Mouse (Mus musculus) lung, embryonic 16.5 days (tissue): Measurements from ENCODE around the gene Eloa. TPM values are rescaled to one million over a fixed set of nuclear protein-coding genes. Genes with fewer than 3 reads are reported as not detected.

Experiments used
- ATAC-seq: fragments of 200-750 bp; cut with Nextera tagmentation; 2 replicates; pipeline ENCODE4 v1.8.0; 2017; ENCODE audit warnings: low read depth, mild to moderate bottlenecking, moderate library complexity
- H3K27ac ChIP-seq: fragments of 300-500 bp; sonication (generic); 2 replicates; pipeline ENCODE4 v1.5.1; 2014; ENCODE audit warnings: mild to moderate bottlenecking, control low read depth, low read length
- H3K27me3 ChIP-seq: fragments of 300-500 bp; sonication (generic); 2 replicates; pipeline ENCODE4 v1.6.1; 2014; ENCODE audit warnings: low read depth, low read length, mixed read lengths; ENCODE audit not compliant: control insufficient read depth, insufficient read depth
- H3K36me3 ChIP-seq: fragments of 300-500 bp; sonication (generic); 2 replicates; pipeline ENCODE4 v1.6.1; 2014; ENCODE audit warnings: low read length; ENCODE audit not compliant: control insufficient read depth, insufficient read depth
- H3K4me1 ChIP-seq: fragments of 300-500 bp; sonication (generic); replicated peaks from 2 replicates; pipeline ENCODE4 v1.6.1; 2014; ENCODE audit warnings: low read length, mixed read lengths; ENCODE audit not compliant: control insufficient read depth, insufficient read depth
- H3K4me2 ChIP-seq: fragments of 300-500 bp; sonication (generic); 2 replicates; pipeline ENCODE4 v1.6.1; 2014; ENCODE audit warnings: low read depth, low read length, control low read depth
- H3K4me3 ChIP-seq: fragments of 300-500 bp; sonication (generic); 2 replicates; pipeline ENCODE4 v1.5.1; 2014; ENCODE audit warnings: mild to moderate bottlenecking, low read length, control low read depth
- H3K9ac ChIP-seq: fragments of 300-500 bp; sonication (generic); 2 replicates; pipeline ENCODE4 v1.6.1; 2014; ENCODE audit warnings: low read length, control low read depth
- H3K9me3 ChIP-seq: fragments of 300-500 bp; sonication (generic); 2 replicates; pipeline ENCODE4 v1.6.1; 2016; ENCODE audit warnings: low read length; ENCODE audit not compliant: control insufficient read depth
- WGBS: fragments of 180-500 bp; shearing (Covaris S2); extraction: QIAGEN DNeasy Blood & Tissue Kit; methylation state at CpG from one replicate; pipeline ENCODE4 v1.1.7; 2014; 5-methylcytosine and 5-hydroxymethylcytosine counted together
- polyA plus RNA-seq: library from polyadenylated mRNA; unstranded; fragments of >200 nt; fragmentation: Nextera tagmentation; extraction: Ambion mirVana; gene quantifications from 2 replicates; pipeline ENCODE4 v1.2.1, GENCODE M21; 2015

The Eloa gene
- polyA plus RNA-seq, 1 experiment from 2014 or later, result 41.0 TPM

GRCm38 (mm10) chr4:135954241-135954640, 67.3 kb downstream of the Eloa start:
- 11% methylated on average over 2 of the region's 2 CpGs for WGBS
- Histone ChIP-seq H3K4me2 (no peak overlapping the region), H3K4me3 (no peak overlapping the region), H3K27ac (no peak overlapping the region), H3K4me1 (0 out of 2 replicates have a peak, but pooled peaks cover 3% of the 10 kb centered on the region), H3K36me3 (peaks cover 17% of the 10 kb centered on the region), H3K9me3 (peaks cover 5% of the 10 kb centered on the region), H3K27me3 (no peaks in the 10 kb centered on the region), H3K9ac (no peak overlapping the region)
- ATAC-seq, result peak; percentile 48; the same call in 1 of the 2 replicates

Other genes with a start within 250 kb of the Eloa start
- gene Srsf10, start 166.0 kb downstream of the Eloa start, polyA plus RNA-seq, result 245 and 264 TPM in 2 replicates
- 217 and 224 TPM in 2 replicates for gene Pnrc2, start 147.9 kb downstream of the Eloa start, polyA plus RNA-seq
- 1.3 TPM in 2 replicates for gene Cnr2, start 126.4 kb downstream of the Eloa start, polyA plus RNA-seq
- gene Fuca1, start 101.0 kb downstream of the Eloa start, polyA plus RNA-seq, result 76.4 and 94.8 TPM in 2 replicates
- gene Hmgcl, start 75.3 kb downstream of the Eloa start, polyA plus RNA-seq, result 73.0 and 76.9 TPM in 2 replicates
- 41.7 and 48.4 TPM in 2 replicates for gene Gale, start 58.0 kb downstream of the Eloa start, polyA plus RNA-seq
- 110 and 113 TPM in 2 replicates for gene Lypla2, start 49.1 kb downstream of the Eloa start, polyA plus RNA-seq
- 49.1 and 49.3 TPM in 2 replicates for gene Pithd1, start 34.5 kb downstream of the Eloa start, polyA plus RNA-seq
- 458 and 506 TPM in 2 replicates for gene Rpl11, start 31.7 kb upstream of the Eloa start, polyA plus RNA-seq
- 560 and 561 TPM in 2 replicates for gene Id3, start 121.7 kb upstream of the Eloa start, polyA plus RNA-seq
- gene E2f2, start 150.6 kb upstream of the Eloa start, polyA plus RNA-seq, result 18.4 and 18.8 TPM in 2 replicates
- 8.2 and 9.1 TPM in 2 replicates for gene Asap3, start 184.6 kb upstream of the Eloa start, polyA plus RNA-seq
- 20.3 and 22.9 TPM in 2 replicates for gene Tcea3, start 226.0 kb upstream of the Eloa start, polyA plus RNA-seq